Mouse (Mus musculus) lung, postnatal 0 days (tissue): Measurements from ENCODE around the gene Dnajc14. TPM values are rescaled to one million over a fixed set of nuclear protein-coding genes. Genes with fewer than 3 reads are reported as not detected.

ENCODE experiments used
- ATAC-seq: fragments of 200-750 bp; cut with Nextera tagmentation; 2 replicates; pipeline ENCODE4 v1.8.0; 2017; ENCODE audit warnings: moderate library complexity
- DNase-seq: peaks from one replicate; pipeline ENCODE4 v3.0.0-alpha.2; 2016; ENCODE audit warnings: low spot score
- H3K27ac ChIP-seq: fragments of 300-500 bp; sonication (generic); 2 replicates; pipeline ENCODE4 v1.5.1; 2014; ENCODE audit warnings: antibody characterized with exemption, mild to moderate bottlenecking, low read length, mixed read lengths
- H3K27me3 ChIP-seq: fragments of 300-500 bp; sonication (generic); replicated peaks from 2 replicates; pipeline ENCODE4 v1.6.1; 2014; ENCODE audit warnings: low read length, mixed read lengths; ENCODE audit not compliant: insufficient read depth
- H3K36me3 ChIP-seq: fragments of 300-500 bp; sonication (generic); 2 replicates; pipeline ENCODE4 v1.6.1; 2014; ENCODE audit warnings: low read length, mixed read lengths; ENCODE audit not compliant: insufficient read depth
- H3K4me1 ChIP-seq: fragments of 300-500 bp; sonication (generic); 2 replicates; pipeline ENCODE4 v1.6.1; 2014; ENCODE audit warnings: antibody characterized with exemption, low read depth, low read length, mixed read lengths; ENCODE audit not compliant: insufficient read depth
- H3K4me2 ChIP-seq: fragments of 300-500 bp; sonication (generic); replicated peaks from 2 replicates; pipeline ENCODE4 v1.6.1; 2014; ENCODE audit warnings: low read depth, mild to moderate bottlenecking, low read length, moderate library complexity, mixed read lengths
- H3K4me3 ChIP-seq: fragments of 300-500 bp; sonication (generic); 2 replicates; pipeline ENCODE4 v1.5.1; 2014; ENCODE audit warnings: low read depth, low read length
- H3K9ac ChIP-seq: fragments of 300-500 bp; sonication (generic); replicated peaks from 2 replicates; pipeline ENCODE4 v1.6.1; 2014; ENCODE audit warnings: low read depth, mild to moderate bottlenecking
- H3K9me3 ChIP-seq: fragments of 300-500 bp; sonication (generic); 2 replicates; pipeline ENCODE4 v1.6.1; 2016; ENCODE audit warnings: low read length, mixed read lengths
- CTCF ChIP-seq: IDR thresholded peaks from 2 replicates; pipeline ENCODE4 v1.5.1; 2016; ENCODE audit warnings: antibody characterized with exemption, mild to moderate bottlenecking
- EP300 ChIP-seq: IDR thresholded peaks from 2 replicates; pipeline ENCODE4 v1.6.1; 2016; ENCODE audit warnings: antibody characterized with exemption, mild to moderate bottlenecking, control low read depth
- WGBS: fragments of 180-500 bp; shearing (Covaris S2); extraction: QIAGEN DNeasy Blood & Tissue Kit; methylation state at CpG from one replicate; pipeline ENCODE4 v1.1.7; 2014; 5-methylcytosine and 5-hydroxymethylcytosine counted together
- polyA plus RNA-seq: library from polyadenylated mRNA; unstranded; fragments of >200 nt; fragmentation: Nextera tagmentation; extraction: Ambion mirVana; gene quantifications from 2 replicates; pipeline ENCODE4 v1.2.1, GENCODE M21; 2015

The Dnajc14 gene
- 44.0 and 51.9 TPM in 2 replicates for polyA plus RNA-seq

GRCm38 (mm10) chr10:128803771-128804270 lies at the start of gene Dnajc14:
TSS of gene Dnajc14 (plus strand) at chr10:128804062.
- under 1% methylated on average over 14 of the region's 14 CpGs for WGBS
- no peaks in the 10 kb centered on the region for H3K9me3 ChIP-seq
- H3K4me2 ChIP-seq: peak within 1 kb of the TSS; percentile 79
- H3K9ac ChIP-seq: peak within 1 kb of the TSS; percentile 57
- no peaks in the 10 kb centered on the region for H3K27me3 ChIP-seq
- peaks cover 31% of the 10 kb centered on the region for H3K4me1 ChIP-seq
- H3K4me3 ChIP-seq: peak within 1 kb of the TSS; percentile 73
- peak; percentile 5 for ATAC-seq
- H3K27ac ChIP-seq: peak within 1 kb of the TSS; percentile 91
- peak; percentile 75 for DNase-seq
- TF ChIP-seq EP300: no peak
- TF ChIP-seq CTCF: no peak
- peaks cover 10% of the 10 kb centered on the region; the same call in 1 of the 2 replicates for H3K36me3 ChIP-seq

GRCm38 (mm10) chr10:128772895-128773294 lies 31.0 kb upstream of the Dnajc14 start:
- peak; percentile 33 for DNase-seq

GRCm38 (mm10) chr10:128773685-128774084 lies 30.2 kb upstream of the Dnajc14 start:
- Histone ChIP-seq H3K4me1 (peaks cover 4% of the 10 kb centered on the region; the same call in 1 of the 2 replicates), H3K27me3 (no peaks in the 10 kb centered on the region), H3K4me3 (no peak overlapping the region), H3K4me2 (no peak overlapping the region), H3K9ac (no peak overlapping the region), H3K27ac (no peak overlapping the region), H3K9me3 (no peaks in the 10 kb centered on the region), H3K36me3 (no peaks in the 10 kb centered on the region)
- ATAC-seq: no peak
- TF ChIP-seq CTCF: peak; percentile 66
- no peak for TF ChIP-seq EP300
- DNase-seq: peak; percentile 44
- 32% methylated on average over 5 of the region's 5 CpGs for WGBS

More at GRCm38 (mm10) chr10:128772895-128773294, 31.0 kb upstream of the Dnajc14 start:
- WGBS: 76% methylated on average over 2 of the region's 2 CpGs
- no peak for ATAC-seq
- Histone ChIP-seq H3K36me3 (no peaks in the 10 kb centered on the region), H3K4me2 (no peak overlapping the region), H3K27ac (no peak overlapping the region), H3K4me3 (no peak overlapping the region), H3K4me1 (no peaks in the 10 kb centered on the region), H3K27me3 (no peaks in the 10 kb centered on the region), H3K9ac (no peak overlapping the region), H3K9me3 (no peaks in the 10 kb centered on the region)
- TF ChIP-seq EP300 (no peak), CTCF (peak; percentile 61)

GRCm38 (mm10) chr10:128778441-128778840 lies 25.4 kb upstream of the Dnajc14 start:
- Histone ChIP-seq H3K27ac (peak overlapping the region; percentile 97), H3K9me3 (no peaks in the 10 kb centered on the region), H3K27me3 (no peaks in the 10 kb centered on the region), H3K4me2 (peak overlapping the region; percentile 19; the same call in 1 of the 2 replicates), H3K9ac (0 out of 2 replicates have a peak overlapping the region, but pooled peaks have one; percentile 19), H3K36me3 (no peaks in the 10 kb centered on the region), H3K4me3 (no peak overlapping the region), H3K4me1 (peaks cover 7% of the 10 kb centered on the region; the same call in 1 of the 2 replicates)
- DNase-seq: no peak
- TF ChIP-seq CTCF: no peak
- TF ChIP-seq EP300: no peak
- 87% methylated on average over 2 of the region's 2 CpGs for WGBS
- ATAC-seq: no peak

GRCm38 (mm10) chr10:128779011-128779795 lies 24.7 kb upstream of the Dnajc14 start:
- TF ChIP-seq EP300 (peak; percentile 95), CTCF (no peak)
- WGBS: 12% methylated on average over 8 of the region's 8 CpGs
- H3K36me3 ChIP-seq: no peaks in the 10 kb centered on the region

GRCm38 (mm10) chr10:128780200-128780599 lies 23.7 kb upstream of the Dnajc14 start:
- WGBS: 85% methylated on average over 1 of the region's 1 CpGs
- DNase-seq (peak; percentile 38), ATAC-seq (peak; percentile 4; the same call in 1 of the 2 replicates)
- Histone ChIP-seq H3K27ac (peak overlapping the region; percentile 74), H3K27me3 (no peaks in the 10 kb centered on the region), H3K4me3 (no peak overlapping the region), H3K9ac (no peak overlapping the region), H3K9me3 (no peaks in the 10 kb centered on the region), H3K4me1 (peaks cover 7% of the 10 kb centered on the region; the same call in 1 of the 2 replicates), H3K36me3 (no peaks in the 10 kb centered on the region), H3K4me2 (no peak overlapping the region)
- no peak for TF ChIP-seq CTCF
- TF ChIP-seq EP300: 0 out of 2 replicates have a peak, but pooled peaks have one; percentile 15

More at GRCm38 (mm10) chr10:128779011-128779795, 24.7 kb upstream of the Dnajc14 start:
- no peak overlapping the region for H3K4me3 ChIP-seq
- H3K27ac ChIP-seq: peak overlapping the region; percentile 97
- H3K4me1 ChIP-seq: peaks cover 7% of the 10 kb centered on the region; the same call in 1 of the 2 replicates
- ATAC-seq: peak; percentile 99
- H3K4me2 ChIP-seq: peak overlapping the region; percentile 19; the same call in 1 of the 2 replicates
- 0 out of 2 replicates have a peak overlapping the region, but pooled peaks have one; percentile 19 for H3K9ac ChIP-seq
- H3K9me3 ChIP-seq: no peaks in the 10 kb centered on the region
- peak; percentile 98 for DNase-seq
- no peaks in the 10 kb centered on the region for H3K27me3 ChIP-seq
